Mouse (Mus musculus): Measurements from ENCODE around the gene Dnaja3.
"Not testable (repeated sequence)": the region's sequence is repeated elsewhere in the genome, so short reads cannot be mapped to it uniquely, and the experiment has no call there.

Gene Dnaja3

DNA sequence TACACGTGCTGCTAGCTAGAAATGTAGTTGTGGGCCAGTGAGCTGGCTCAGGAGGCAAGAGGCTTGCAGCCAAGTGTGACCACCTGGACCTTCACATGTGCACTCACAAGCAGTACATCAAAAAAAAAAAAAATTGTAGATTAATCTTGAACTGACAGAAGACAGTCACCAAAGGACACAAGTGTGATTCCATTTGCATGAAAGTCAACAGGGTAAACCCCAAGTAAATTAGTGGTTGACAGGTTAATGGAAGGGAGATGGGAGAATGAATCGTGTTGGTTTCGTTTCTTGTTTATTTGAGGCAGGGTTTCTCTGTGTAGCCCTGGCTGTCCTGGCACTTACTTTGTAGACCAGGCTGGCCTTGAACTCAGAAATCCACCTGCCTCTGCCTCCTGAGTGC lies 78.1 kb downstream of the Dnaja3 start:
- in situ Hi-C loops (cut with MboI; ENCODE audit: low sequenced_read_pairs) = no loop called here

DNA sequence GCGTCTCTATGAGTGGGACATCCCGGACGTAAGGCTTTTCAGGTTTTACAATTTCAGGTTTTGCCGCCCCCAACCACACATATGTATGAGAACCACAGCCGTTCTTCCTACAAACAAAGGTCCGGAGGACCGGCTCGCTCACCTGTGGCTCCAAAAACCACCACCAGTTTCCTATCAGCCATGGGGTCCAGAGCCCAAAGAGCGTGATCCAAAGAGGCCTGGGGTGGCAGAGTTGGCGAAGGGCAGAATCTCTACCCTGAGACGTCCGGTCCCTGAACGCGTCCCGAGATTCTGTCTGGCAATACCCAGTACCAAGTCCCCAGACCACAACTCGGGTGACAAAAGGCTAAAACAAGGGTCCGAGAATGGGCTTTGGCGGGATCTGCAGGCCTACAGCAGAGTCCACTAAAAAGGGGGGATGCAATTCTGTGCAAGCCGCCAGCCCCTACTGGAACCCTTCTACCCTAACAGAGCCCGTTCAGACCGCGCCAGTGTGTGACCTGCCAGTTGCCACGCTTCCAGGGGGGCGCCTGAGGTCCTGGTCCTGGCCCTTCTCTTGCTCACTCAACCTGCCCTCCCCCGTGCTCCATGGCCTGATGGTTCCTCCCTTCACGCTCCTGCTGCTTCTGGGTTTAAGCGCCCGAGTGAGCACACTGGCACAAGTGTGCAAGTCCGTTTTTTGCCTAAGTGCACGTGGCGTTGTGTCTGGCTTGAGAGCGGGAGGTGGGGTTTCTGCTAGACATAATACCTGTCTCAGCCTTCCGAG lies 79.1 kb downstream of the Dnaja3 start, which contains the start of gene Nmral1:
Gene Nmral1 (minus strand): TSS at position 604 of the 766 bp plus-strand sequence.
- in situ Hi-C loops (cut with MboI; ENCODE audit: low sequenced_read_pairs) = no loop called here

DNA sequence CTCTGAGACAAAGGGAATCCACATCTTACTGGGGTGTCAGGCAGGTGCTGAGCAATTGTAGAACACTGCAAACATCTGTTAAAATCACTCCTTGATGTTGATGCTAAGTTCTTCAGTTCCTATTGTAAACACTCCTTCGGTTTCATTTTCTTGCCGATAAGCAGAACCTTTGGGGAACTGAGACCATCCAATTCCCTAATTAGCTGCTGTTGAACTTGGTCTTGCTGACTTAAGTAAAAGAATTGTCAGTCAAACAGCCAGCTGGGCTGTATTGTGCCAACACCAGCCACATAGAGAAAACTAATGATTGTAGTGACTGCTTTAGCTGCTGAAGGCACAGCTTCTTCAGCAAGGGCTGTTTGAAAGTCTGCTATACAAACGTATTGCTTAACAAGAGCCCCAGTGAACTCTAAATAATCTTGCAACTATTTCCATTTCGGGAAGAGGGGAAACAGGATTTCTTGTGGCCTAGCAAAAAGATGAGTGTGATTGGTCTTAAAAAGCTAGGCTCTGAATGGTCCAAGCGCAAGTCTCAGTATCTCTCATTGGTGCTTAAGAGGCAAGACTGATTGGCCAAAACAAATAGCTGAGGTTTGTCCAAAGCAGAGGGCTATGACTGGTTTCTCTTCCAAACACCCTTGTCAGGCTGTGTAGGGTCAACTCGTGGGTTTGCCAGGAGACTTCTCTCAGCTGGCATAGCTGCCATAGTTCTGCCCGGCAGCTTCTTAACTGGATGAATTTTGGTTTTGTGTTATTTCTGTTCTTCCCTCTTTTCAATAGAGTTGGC lies 82.5 kb downstream of the Dnaja3 start:
- in situ Hi-C loops (cut with MboI; ENCODE audit: low sequenced_read_pairs) = no loop called here

DNA sequence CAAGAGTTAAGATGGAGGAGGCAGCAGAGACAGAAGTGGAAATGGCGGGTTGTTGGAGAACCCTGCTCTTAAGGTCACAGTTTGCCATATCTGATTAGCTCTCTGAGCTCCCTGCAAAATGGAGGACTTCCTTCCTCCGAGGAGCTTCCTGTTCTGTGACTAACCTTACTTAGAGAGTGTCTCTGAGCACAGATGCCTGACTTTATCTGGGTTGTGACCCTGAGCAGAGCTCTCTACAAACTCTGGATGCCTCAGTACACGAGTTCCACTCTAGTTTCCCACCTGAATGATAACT lies 83.1 kb downstream of the Dnaja3 start:
- in situ Hi-C loops (cut with MboI; ENCODE audit: low sequenced_read_pairs) = no loop called here

GRCm38 (mm10) chr16:4725266-4725665 lies 85.5 kb downstream of the Dnaja3 start:
- in situ Hi-C loops (cut with MboI; ENCODE audit: low sequenced_read_pairs) = no loop called here

GRCm38 (mm10) chr16:4725780-4726527 lies 86.2 kb downstream of the Dnaja3 start, which contains the start of gene Hmox2:
TSS of gene Hmox2 (plus strand) at chr16:4726361.
- in situ Hi-C loops (cut with MboI; ENCODE audit: low sequenced_read_pairs) = no loop called here

DNA sequence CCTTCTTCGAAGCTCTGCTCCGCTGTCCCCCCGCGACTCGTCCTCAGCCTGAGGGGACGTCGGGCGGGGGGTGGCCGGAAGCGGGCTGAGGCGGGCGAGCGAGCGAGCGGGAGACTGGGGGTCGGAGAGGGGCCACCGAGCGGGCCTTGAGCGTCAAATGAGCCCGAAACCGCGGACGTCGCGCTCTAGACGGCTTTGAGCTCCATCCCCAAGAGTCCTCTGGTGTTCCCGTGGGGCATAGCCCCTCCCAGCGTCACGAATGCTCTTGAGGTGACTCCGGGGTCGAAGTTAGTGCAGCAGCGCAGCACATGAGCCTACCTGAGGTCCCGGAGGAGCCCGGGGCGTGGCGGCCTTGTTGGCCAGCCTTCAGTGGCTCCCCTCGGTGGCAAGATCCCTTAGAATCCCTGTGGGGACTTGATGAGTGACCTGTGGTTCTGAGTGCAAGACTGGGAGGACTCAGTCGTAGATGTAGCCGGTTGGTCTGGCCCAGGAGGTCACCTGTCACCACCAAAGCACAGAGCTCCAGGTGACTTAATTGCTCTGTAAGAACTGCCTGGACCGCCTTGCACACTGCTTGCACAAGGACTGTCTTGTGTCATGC lies 86.8 kb downstream of the Dnaja3 start:
- in situ Hi-C loops (cut with MboI; ENCODE audit: low sequenced_read_pairs) = no loop called here

- in situ Hi-C loops (cut with MboI; ENCODE audit: low sequenced_read_pairs) = no loop called here
Observed at GRCm38 (mm10) chr16:4727526-4727925, 87.7 kb downstream of the Dnaja3 start.

DNA sequence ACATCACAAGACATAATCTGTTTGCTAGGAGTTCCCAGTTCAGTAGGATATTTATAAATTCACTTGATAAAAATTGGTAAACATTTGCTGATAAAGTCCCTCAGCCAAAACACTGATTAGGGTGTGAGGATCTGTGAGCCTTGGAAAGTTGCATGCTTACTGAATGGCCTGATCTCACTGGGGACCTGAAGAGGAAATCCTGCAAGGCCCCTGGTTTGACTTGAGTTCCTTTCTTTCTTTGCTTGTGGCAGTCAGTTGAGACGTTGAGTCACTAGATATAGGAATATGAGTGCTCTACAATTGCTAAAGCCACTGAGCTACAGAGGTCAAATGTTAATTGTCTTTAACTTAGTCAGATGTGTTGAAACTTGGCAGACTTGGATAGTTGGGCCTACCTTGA lies 88.2 kb downstream of the Dnaja3 start:
- in situ Hi-C loops (cut with MboI; ENCODE audit: low sequenced_read_pairs) = no loop called here

DNA sequence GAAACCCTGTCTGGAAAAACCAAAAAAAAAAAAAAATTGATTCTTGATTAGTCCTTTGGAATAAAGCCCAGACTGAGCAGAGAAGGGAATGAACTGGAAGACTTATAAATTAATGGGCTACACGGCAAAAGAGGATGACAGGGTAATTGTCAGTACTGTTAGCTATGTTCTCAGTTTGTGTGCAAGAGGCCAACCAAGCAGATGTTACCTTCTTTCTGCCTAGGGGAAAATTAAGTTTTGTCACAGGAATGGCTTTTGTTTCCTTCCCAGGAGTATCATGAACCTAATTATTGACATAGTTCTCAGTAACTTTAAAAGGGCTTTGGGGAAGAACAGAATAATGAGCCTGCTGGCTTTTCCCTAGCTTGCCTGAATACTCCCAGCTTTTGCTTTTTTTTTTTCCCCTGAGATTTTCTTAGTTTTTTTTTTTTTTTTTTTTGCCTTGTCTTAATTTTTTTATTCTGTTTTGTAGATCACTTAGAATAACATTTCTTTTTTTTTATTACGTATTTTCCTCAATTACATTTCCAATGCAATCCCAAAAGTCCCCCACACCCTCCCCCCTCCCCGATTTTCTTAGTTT lies 91.1 kb downstream of the Dnaja3 start:
- in situ Hi-C loops (cut with MboI; ENCODE audit: low sequenced_read_pairs) = no loop called here

DNA sequence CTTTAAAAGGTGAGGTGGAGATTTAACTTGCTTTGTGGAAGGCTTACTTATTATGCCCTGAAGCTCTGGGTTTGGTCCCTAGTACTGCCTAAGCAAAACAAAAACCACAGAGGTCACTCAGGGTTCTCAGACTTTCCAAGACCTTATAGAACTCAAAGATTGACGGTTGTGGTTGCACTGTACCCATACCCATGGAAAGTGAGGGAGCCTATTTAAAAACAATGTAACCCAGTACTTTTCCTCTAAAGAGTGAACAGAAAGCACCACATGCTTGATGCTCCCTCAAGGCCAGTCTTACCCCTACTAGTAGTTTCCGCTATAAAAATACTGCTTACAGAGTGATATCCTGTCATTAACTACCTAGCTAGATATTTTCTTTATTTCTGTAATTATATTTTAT lies 96.5 kb downstream of the Dnaja3 start:
- in situ Hi-C loops (cut with MboI; ENCODE audit: low sequenced_read_pairs) = no loop called here

- in situ Hi-C loops (cut with MboI; ENCODE audit: low sequenced_read_pairs) = no loop called here
Observed at GRCm38 (mm10) chr16:4739994-4740393, 100.2 kb downstream of the Dnaja3 start.

DNA sequence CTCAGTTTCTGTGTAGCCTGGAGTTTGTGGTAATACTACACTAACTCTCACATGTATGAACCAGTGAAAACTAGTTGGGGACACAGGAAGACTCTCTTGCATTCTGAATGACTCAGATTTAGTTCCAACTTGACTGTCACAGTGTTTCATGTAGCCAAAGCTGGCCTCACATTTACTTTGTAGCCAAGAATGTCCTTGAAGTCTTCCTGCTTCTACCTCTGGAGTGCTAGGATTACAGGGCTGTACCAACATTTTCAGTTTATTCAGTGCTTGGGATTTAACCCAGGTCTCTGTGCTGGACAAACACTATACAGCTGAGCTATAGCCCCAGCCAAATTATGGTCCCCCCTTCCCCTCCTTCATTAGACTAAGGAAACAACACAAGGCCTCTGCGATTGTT lies 102.4 kb downstream of the Dnaja3 start:
- in situ Hi-C loops (cut with MboI; ENCODE audit: low sequenced_read_pairs) = no loop called here

GRCm38 (mm10) chr16:4752155-4752554 lies 112.4 kb downstream of the Dnaja3 start:
- in situ Hi-C loops (cut with MboI; ENCODE audit: low sequenced_read_pairs) = no loop called here

- in situ Hi-C loops (cut with MboI; ENCODE audit: low sequenced_read_pairs) = no loop called here
Observed at GRCm38 (mm10) chr16:4754045-4754444, 114.3 kb downstream of the Dnaja3 start.

DNA sequence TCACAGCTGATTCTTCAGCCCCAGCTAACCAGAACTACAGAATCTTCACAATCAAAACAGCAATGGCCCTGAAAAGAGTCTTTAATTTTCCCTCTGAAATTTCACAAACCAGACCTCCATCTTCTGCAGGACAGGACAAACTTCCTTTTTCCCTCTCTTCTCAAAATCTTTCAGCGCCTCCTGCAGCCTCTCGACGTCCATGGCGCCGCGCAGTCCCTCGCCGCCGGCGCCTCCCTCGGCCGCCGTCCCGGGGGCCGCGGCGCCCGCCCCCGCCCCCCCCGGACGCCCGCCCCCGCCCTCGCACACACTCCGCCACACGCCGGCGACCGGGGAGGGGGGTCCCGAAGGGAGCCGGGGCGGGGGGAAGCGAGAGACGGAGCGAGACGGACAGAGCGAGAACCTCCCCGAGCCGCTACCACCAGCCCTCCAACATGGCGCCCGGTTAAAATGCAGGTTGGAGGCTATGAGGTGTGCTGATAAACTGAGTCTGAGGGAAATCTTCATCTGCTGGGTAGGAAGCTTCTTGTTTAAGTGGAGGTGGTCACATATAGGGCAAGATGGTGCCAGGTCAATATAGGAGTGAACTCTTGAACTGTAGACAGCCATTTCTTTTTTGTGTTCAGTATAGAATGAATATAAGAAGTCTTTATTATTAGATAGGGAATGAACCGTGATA lies 117.0 kb downstream of the Dnaja3 start:
- in situ Hi-C loops (cut with MboI; ENCODE audit: low sequenced_read_pairs) = not testable (repeated sequence)

Measured in CH12F3 (cell line).